Mouse (Mus musculus) thymus, postnatal 0 days (tissue): ENCODE results near the gene Kifc5b. TPM values are rescaled to one million over a fixed set of nuclear protein-coding genes. Genes with fewer than 3 reads are reported as not detected.
"Not testable (repeated sequence)": the region's sequence is repeated elsewhere in the genome, so short reads cannot be mapped to it uniquely, and the experiment has no call there.

Experiments used
- DNase-seq: peaks from one replicate; pipeline ENCODE4 v3.0.0-alpha.2; 2015; ENCODE audit warnings: low spot score
- polyA plus RNA-seq: library from polyadenylated mRNA; unstranded; fragments of >200 nt; fragmentation: Nextera tagmentation; extraction: Ambion mirVana; gene quantifications from 2 replicates; pipeline ENCODE4 v1.2.1, GENCODE M21; 2015

Gene Kifc5b
- 4.2 and 5.8 TPM in 2 replicates for polyA plus RNA-seq

- peak; percentile 100 for DNase-seq
Measured at GRCm38 (mm10) chr17:26916711-26917482, at the start of gene Kifc5b. Gene Kifc5b, plus strand, starts transcription at chr17:26917091.

- no peak for DNase-seq
Measured at GRCm38 (mm10) chr17:26868756-26869155, 48.1 kb upstream of the Kifc5b start.

GRCm38 (mm10) chr17:26872870-26873269, 44.0 kb upstream of the Kifc5b start:
- DNase-seq: no peak

GRCm38 (mm10) chr17:26873502-26873901, 43.4 kb upstream of the Kifc5b start:
- no peak for DNase-seq

- no peak for DNase-seq
Measured at GRCm38 (mm10) chr17:26874542-26874941, 42.3 kb upstream of the Kifc5b start.

- DNase-seq: no peak
Measured at GRCm38 (mm10) chr17:26877927-26878326, 39.0 kb upstream of the Kifc5b start.

GRCm38 (mm10) chr17:26879235-26879634, 37.7 kb upstream of the Kifc5b start:
- no peak for DNase-seq

GRCm38 (mm10) chr17:26882706-26883105, 34.2 kb upstream of the Kifc5b start:
- DNase-seq: no peak

GRCm38 (mm10) chr17:26883585-26883984, 33.3 kb upstream of the Kifc5b start:
- DNase-seq: no peak

- peak; percentile 67 for DNase-seq
Measured at GRCm38 (mm10) chr17:26884995-26885926, 31.6 kb upstream of the Kifc5b start.

GRCm38 (mm10) chr17:26886047-26886749, 30.7 kb upstream of the Kifc5b start:
- peak; percentile 83 for DNase-seq

- DNase-seq: no peak
Measured at GRCm38 (mm10) chr17:26887926-26888325, 29.0 kb upstream of the Kifc5b start.

- DNase-seq: no peak
Measured at GRCm38 (mm10) chr17:26892635-26893375, 24.1 kb upstream of the Kifc5b start.

- DNase-seq: no peak
Measured at GRCm38 (mm10) chr17:26893492-26893891, 23.4 kb upstream of the Kifc5b start.

GRCm38 (mm10) chr17:26894342-26894741, 22.5 kb upstream of the Kifc5b start:
- peak; percentile 28 for DNase-seq

GRCm38 (mm10) chr17:26895578-26895977, 21.3 kb upstream of the Kifc5b start:
- peak; percentile 64 for DNase-seq

- DNase-seq: no peak
Measured at GRCm38 (mm10) chr17:26900916-26901315, 16.0 kb upstream of the Kifc5b start.

GRCm38 (mm10) chr17:26904320-26904719, 12.6 kb upstream of the Kifc5b start:
- DNase-seq: no peak

- not testable (repeated sequence) for DNase-seq
Measured at GRCm38 (mm10) chr17:26907506-26907905, 9.4 kb upstream of the Kifc5b start.

- no peak for DNase-seq
Measured at GRCm38 (mm10) chr17:26915248-26915647, 1.6 kb upstream of the Kifc5b start.

- DNase-seq: peak; percentile 29
Measured at GRCm38 (mm10) chr17:26917560-26917959, 669 bp downstream of the Kifc5b start.
